In the genomic region with DNA sequence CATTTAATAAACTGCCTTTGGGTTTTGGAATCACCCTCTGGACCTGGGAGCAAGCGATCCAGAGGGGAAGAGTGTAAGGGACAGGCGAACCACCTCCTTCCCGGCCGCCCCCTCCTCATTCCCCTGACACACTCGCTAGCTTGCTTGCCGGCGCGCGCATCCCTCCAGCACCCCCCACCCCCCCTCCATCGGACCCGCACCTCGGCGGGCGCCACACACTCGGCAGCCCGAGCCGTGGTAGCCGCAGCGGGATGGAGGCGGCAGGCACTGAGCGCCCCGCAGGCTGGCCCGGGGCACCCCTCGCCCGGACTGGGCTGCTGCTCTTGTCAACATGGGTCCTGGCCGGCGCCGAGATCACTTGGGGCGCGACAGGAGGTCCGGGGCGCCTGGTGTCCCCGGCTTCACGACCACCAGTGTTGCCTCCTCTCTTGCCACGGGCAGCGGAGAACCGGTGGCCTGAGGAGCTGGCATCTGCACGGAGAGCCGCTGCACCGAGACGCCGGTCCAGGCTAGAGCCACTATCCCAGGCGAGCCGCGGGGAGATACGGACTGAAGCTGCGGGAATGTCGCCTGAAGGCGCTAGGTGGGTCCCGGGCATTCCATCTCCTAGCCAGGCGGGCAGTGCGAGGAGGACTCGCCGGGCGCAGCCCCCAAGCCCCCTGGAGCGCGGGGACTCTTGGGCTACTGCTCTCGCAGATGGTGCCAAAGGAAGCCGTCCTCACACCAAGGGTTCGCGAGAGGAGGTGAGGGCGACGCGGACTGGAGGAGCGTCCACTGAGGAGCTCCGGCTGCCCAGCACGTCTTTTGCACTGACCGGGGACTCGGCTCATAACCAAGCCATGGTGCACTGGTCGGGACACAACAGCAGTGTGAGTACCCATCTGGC, we compare ENCODE assay signal across 8 mouse cellular contexts. TPM values are rescaled to one million over a fixed set of nuclear protein-coding genes. Genes with fewer than 3 reads are reported as not detected.
DNase-seq lines count a peak whose midpoint lies in the region; ATAC-seq and TF ChIP-seq lines count a peak whose summit lies in the region.

A gene (plus strand): TSS at position 97 of the 886 bp plus-strand sequence.

- DNase-seq in kidney, postnatal 0 days (ENCODE audit: low spot score), result peak; percentile 28
- no peak for DNase-seq in kidney, adult 8-10 months
- DNase-seq in embryonic facial prominence, embryonic 10.5 days (ENCODE audit: low spot score), result peak; percentile 66
- peak; percentile 43 for DNase-seq in right cerebral cortex, postnatal 4 days
- no peak for DNase-seq in urinary bladder, postnatal 36 days (ENCODE audit: low spot score in 2 of 2)
- no peak for DNase-seq in spleen, adult 12 weeks (ENCODE audit: low spot score)

- no peak for ATAC-seq in kidney, postnatal 0 days (replicated peaks; ENCODE audit: low FRiP score, low read depth)
- peak; percentile 55 for ATAC-seq in hindbrain, embryonic 16.5 days
- no peak for ATAC-seq in liver, embryonic 12.5 days

- H3K4me1 ChIP-seq in kidney, postnatal 0 days (replicated peaks; ENCODE audit: insufficient read depth, low read length), result peaks cover 11% of the 10 kb centered on the region; the same call in 1 of the 2 replicates
- H3K4me1 ChIP-seq in embryonic facial prominence, embryonic 10.5 days, result peaks cover 43% of the 10 kb centered on the region
- peaks cover 17% of the 10 kb centered on the region for H3K4me1 ChIP-seq in hindbrain, embryonic 16.5 days (ENCODE audit: control insufficient read depth, insufficient read depth, low read depth, low read length)
- no peaks in the 10 kb centered on the region for H3K4me1 ChIP-seq in liver, embryonic 12.5 days

- no peak for TF ChIP-seq CTCF in kidney, postnatal 0 days (IDR thresholded peaks at IDR 0.05; ENCODE audit: low read depth)

- no peak within 1 kb of the TSS for H3K27ac ChIP-seq in kidney, postnatal 0 days
- H3K27ac ChIP-seq in embryonic facial prominence, embryonic 10.5 days (replicated peaks), result peak within 1 kb of the TSS; percentile 48; the same call in 1 of the 2 replicates
- H3K27ac ChIP-seq in hindbrain, embryonic 16.5 days (ENCODE audit: low read depth, low read length), result peak within 1 kb of the TSS; percentile 80
- H3K27ac ChIP-seq in liver, embryonic 12.5 days, result no peak within 1 kb of the TSS

- H3K4me2 ChIP-seq in kidney, postnatal 0 days (ENCODE audit: low read length), result peak within 1 kb of the TSS; percentile 96
- peak within 1 kb of the TSS; percentile 97 for H3K4me2 ChIP-seq in hindbrain, embryonic 16.5 days (ENCODE audit: low read length)
- H3K4me2 ChIP-seq in liver, embryonic 12.5 days, result peak within 1 kb of the TSS; percentile 62

- peak within 1 kb of the TSS; percentile 51 for H3K4me3 ChIP-seq in kidney, postnatal 0 days (replicated peaks; ENCODE audit: low read depth, low read length)
- peak within 1 kb of the TSS; percentile 72 for H3K4me3 ChIP-seq in embryonic facial prominence, embryonic 10.5 days
- peak within 1 kb of the TSS; percentile 75 for H3K4me3 ChIP-seq in hindbrain, embryonic 16.5 days (ENCODE audit: low read length)
- H3K4me3 ChIP-seq in liver, embryonic 12.5 days, result peak within 1 kb of the TSS; percentile 38

- H3K27me3 ChIP-seq in kidney, postnatal 0 days (ENCODE audit: insufficient read depth, low read length), result peaks cover 20% of the 10 kb centered on the region
- H3K27me3 ChIP-seq in embryonic facial prominence, embryonic 10.5 days (replicated peaks; ENCODE audit: low read depth, poor library complexity, severe bottlenecking), result peaks cover 75% of the 10 kb centered on the region
- no peaks in the 10 kb centered on the region for H3K27me3 ChIP-seq in hindbrain, embryonic 16.5 days (replicated peaks; ENCODE audit: control insufficient read depth, insufficient read depth, low read length)
- peaks cover 55% of the 10 kb centered on the region for H3K27me3 ChIP-seq in liver, embryonic 12.5 days (replicated peaks)

- no peaks in the 10 kb centered on the region for H3K9me3 ChIP-seq in kidney, postnatal 0 days (replicated peaks; ENCODE audit: low read length)
- no peaks in the 10 kb centered on the region for H3K9me3 ChIP-seq in embryonic facial prominence, embryonic 10.5 days
- H3K9me3 ChIP-seq in hindbrain, embryonic 16.5 days (ENCODE audit: control insufficient read depth, low read length), result no peaks in the 10 kb centered on the region
- no peaks in the 10 kb centered on the region for H3K9me3 ChIP-seq in liver, embryonic 12.5 days (replicated peaks)

- WGBS in kidney, postnatal 0 days, result 0% methylated on average over 69 of the region's 70 CpGs
- under 1% methylated on average over 70 of the region's 70 CpGs for WGBS in embryonic facial prominence, embryonic 10.5 days
- under 1% methylated on average over 55 of the region's 70 CpGs for WGBS in hindbrain, embryonic 16.5 days
- WGBS in liver, embryonic 12.5 days (ENCODE audit: insufficient replicate concordance), result 2% methylated on average over 70 of the region's 70 CpGs

- no peaks in the 10 kb centered on the region for H3K36me3 ChIP-seq in kidney, postnatal 0 days (ENCODE audit: insufficient read depth, low read length)
- no peaks in the 10 kb centered on the region for H3K36me3 ChIP-seq in embryonic facial prominence, embryonic 10.5 days (replicated peaks)
- H3K36me3 ChIP-seq in hindbrain, embryonic 16.5 days (ENCODE audit: control insufficient read depth, insufficient read depth, low read length), result no peaks in the 10 kb centered on the region
- no peaks in the 10 kb centered on the region for H3K36me3 ChIP-seq in liver, embryonic 12.5 days

- H3K9ac ChIP-seq in kidney, postnatal 0 days (ENCODE audit: low read depth, low read length), result no peak within 1 kb of the TSS
- H3K9ac ChIP-seq in hindbrain, embryonic 16.5 days (ENCODE audit: low read depth, low read length), result peak within 1 kb of the TSS; percentile 87
- no peak within 1 kb of the TSS for H3K9ac ChIP-seq in liver, embryonic 12.5 days

RNA-seq across cellular contexts. Expression of the gene that starts here (rescaled TPM):
- 0.93 and 1.0 TPM in 2 replicates for polyA plus RNA-seq in kidney, postnatal 0 days (2015; fragmentation: Nextera tagmentation; extraction: Ambion mirVana)
- 0.68 and 0.76 TPM in 2 replicates for polyA plus RNA-seq in embryonic facial prominence, embryonic 10.5 days (2016; fragmentation: Nextera tagmentation; extraction: Ambion mirVana)
- polyA plus RNA-seq in hindbrain, embryonic 16.5 days (2015; fragmentation: Nextera tagmentation; extraction: Ambion mirVana), result 14.5 and 16.5 TPM in 2 replicates
- polyA plus RNA-seq in liver, embryonic 12.5 days (2016; fragmentation: Nextera tagmentation; extraction: Ambion mirVana), result 0.14 and 0.18 TPM in 2 replicates

Comparison
In these comparisons a context has a peak if more than half of its experiments do, and no peak if none do; other contexts are left out.
1. DNase-seq: peak in kidney, postnatal 0 days (single experiment) and right cerebral cortex, postnatal 4 days (single experiment); none in kidney, adult 8-10 months (0 of 2), urinary bladder, postnatal 36 days (0 of 2) and spleen, adult 12 weeks (single experiment).
2. Peak in DNase-seq, H3K4me3 ChIP-seq and H3K27ac ChIP-seq in embryonic facial prominence, embryonic 10.5 days; RNA of the gene not detected or under 1 TPM.
3. Peak in every context shown above with its lines, with median percentiles within 50 percentile points of each other: H3K4me2 ChIP-seq and H3K4me3 ChIP-seq.